Mouse (Mus musculus) hindbrain, embryonic 13.5 days (tissue): Measurements from ENCODE around the gene Slc38a6. TPM values are rescaled to one million over a fixed set of nuclear protein-coding genes. Genes with fewer than 3 reads are reported as not detected.

ENCODE experiments used
- ATAC-seq: fragments of 200-750 bp; cut with Nextera tagmentation; 2 replicates; pipeline ENCODE4 v1.8.0; 2017; ENCODE audit warnings: moderate TSS enrichment; ENCODE audit not compliant: low FRiP score
- H3K27ac ChIP-seq: fragments of 300-500 bp; sonication (generic); 2 replicates; pipeline ENCODE4 v1.5.1; 2015; ENCODE audit warnings: inconsistent platforms, mild to moderate bottlenecking, moderate library complexity
- H3K27me3 ChIP-seq: fragments of 300-500 bp; sonication (generic); 2 replicates; pipeline ENCODE4 v1.6.1; 2015; ENCODE audit warnings: mild to moderate bottlenecking, inconsistent platforms
- H3K36me3 ChIP-seq: fragments of 300-500 bp; sonication (generic); 2 replicates; pipeline ENCODE4 v1.6.1; 2015; ENCODE audit warnings: mild to moderate bottlenecking, inconsistent platforms
- H3K4me1 ChIP-seq: fragments of 300-500 bp; sonication (generic); replicated peaks from 2 replicates; pipeline ENCODE4 v1.6.1; 2015; ENCODE audit warnings: inconsistent platforms
- H3K4me2 ChIP-seq: fragments of 300-500 bp; sonication (generic); 2 replicates; pipeline ENCODE4 v1.6.1; 2015; ENCODE audit warnings: inconsistent platforms, mild to moderate bottlenecking, moderate library complexity
- H3K4me3 ChIP-seq: fragments of 300-500 bp; sonication (generic); 2 replicates; pipeline ENCODE4 v1.5.1; 2015; ENCODE audit warnings: mild to moderate bottlenecking, inconsistent platforms
- H3K9ac ChIP-seq: fragments of 300-500 bp; sonication (generic); 2 replicates; pipeline ENCODE4 v1.6.1; 2015; ENCODE audit warnings: mild to moderate bottlenecking, inconsistent platforms
- H3K9me3 ChIP-seq: fragments of 300-500 bp; sonication (generic); 2 replicates; pipeline ENCODE4 v1.6.1; 2016; ENCODE audit warnings: inconsistent platforms
- WGBS: fragments of 180-500 bp; shearing (Covaris S2); methylation state at CpG from one replicate; pipeline ENCODE4 v1.1.7; 2015; 5-methylcytosine and 5-hydroxymethylcytosine counted together
- polyA plus RNA-seq: library from polyadenylated mRNA; unstranded; fragments of >200 nt; fragmentation: Nextera tagmentation; extraction: Ambion mirVana; gene quantifications from 2 replicates; pipeline ENCODE4 v1.2.1, GENCODE M21; 2015

The Slc38a6 gene
- polyA plus RNA-seq, 1 experiment from 2014 or later, result 14.3 TPM

DNA sequence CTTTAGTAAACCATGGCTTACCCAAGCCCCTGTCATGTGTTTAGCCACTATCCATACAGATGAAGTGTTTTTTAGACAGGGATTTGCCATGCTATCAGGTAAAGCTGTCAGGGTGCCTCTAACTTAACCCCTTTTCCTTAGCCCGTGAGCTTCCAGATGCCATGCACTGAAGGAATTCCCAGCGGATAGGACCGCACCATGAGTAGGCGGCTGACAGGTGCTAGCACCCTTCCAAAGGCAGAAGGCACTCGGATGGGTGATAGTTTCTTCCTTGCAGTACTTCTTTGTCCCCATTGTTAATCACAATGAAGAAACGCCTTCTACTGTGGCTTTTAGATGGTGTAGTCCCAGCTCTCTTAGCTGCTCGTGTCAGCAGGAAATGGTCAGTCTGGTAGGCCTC lies 60.6 kb downstream of the Slc38a6 start:
- Histone ChIP-seq H3K36me3 (peaks cover 30% of the 10 kb centered on the region), H3K4me2 (no peak overlapping the region), H3K27me3 (no peaks in the 10 kb centered on the region), H3K4me3 (no peak overlapping the region), H3K9ac (no peak overlapping the region), H3K4me1 (no peaks in the 10 kb centered on the region), H3K27ac (no peak overlapping the region), H3K9me3 (no peaks in the 10 kb centered on the region)
- 85% methylated on average over 7 of the region's 7 CpGs for WGBS
- no peak for ATAC-seq

DNA sequence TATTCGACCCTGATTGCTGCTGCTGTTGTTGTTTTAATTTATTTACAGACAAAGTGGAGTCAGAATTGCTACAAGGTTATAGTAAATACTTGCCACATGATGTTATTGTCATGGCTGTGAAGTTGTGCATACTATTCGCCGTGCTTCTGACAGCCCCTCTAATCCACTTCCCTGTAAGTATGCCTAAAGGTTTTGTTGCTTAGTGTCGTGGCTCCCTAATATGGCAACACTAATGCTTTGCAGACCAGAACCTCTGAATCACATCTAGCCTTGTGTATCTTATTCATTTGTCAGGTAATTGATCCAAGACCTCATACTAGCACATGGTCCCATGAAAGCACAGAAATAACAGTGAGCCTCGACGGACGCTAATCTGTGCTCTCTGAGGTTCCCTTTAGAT lies 63.9 kb downstream of the Slc38a6 start:
- Histone ChIP-seq H3K27me3 (no peaks in the 10 kb centered on the region), H3K4me3 (no peak overlapping the region), H3K36me3 (peaks cover 16% of the 10 kb centered on the region), H3K4me1 (peaks cover 12% of the 10 kb centered on the region), H3K4me2 (no peak overlapping the region), H3K9me3 (no peaks in the 10 kb centered on the region), H3K27ac (no peak overlapping the region), H3K9ac (no peak overlapping the region)
- WGBS, result 72% methylated on average over 7 of the region's 7 CpGs
- no peak for ATAC-seq

DNA sequence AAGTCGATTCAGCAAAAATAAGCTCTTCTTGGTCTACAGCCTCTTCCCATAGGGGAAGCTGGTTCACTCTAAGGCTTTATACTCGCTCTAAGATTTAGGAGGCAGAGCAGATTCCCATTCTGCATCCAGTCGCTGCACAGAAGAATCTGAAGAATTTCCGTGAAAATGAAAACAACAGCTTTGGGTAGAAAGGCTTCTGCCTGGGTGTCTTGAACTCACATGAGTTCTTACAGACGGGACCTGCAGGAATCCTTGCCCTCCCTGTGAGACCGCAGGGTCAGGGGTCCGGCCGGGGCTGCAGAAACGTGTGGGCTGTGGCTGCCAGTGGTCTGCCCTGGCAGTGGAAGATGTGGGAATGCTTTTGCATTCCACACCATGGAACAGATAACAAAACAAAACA lies 64.4 kb downstream of the Slc38a6 start:
- no peak overlapping the region for H3K27ac ChIP-seq
- no peak for ATAC-seq
- WGBS, result 34% methylated on average over 9 of the region's 9 CpGs
- peaks cover 12% of the 10 kb centered on the region for H3K36me3 ChIP-seq
- H3K4me1 ChIP-seq, result peaks cover 13% of the 10 kb centered on the region
- no peaks in the 10 kb centered on the region for H3K27me3 ChIP-seq
- no peak overlapping the region for H3K4me3 ChIP-seq
- no peak overlapping the region for H3K4me2 ChIP-seq
- no peak overlapping the region for H3K9ac ChIP-seq
- no peaks in the 10 kb centered on the region for H3K9me3 ChIP-seq

DNA sequence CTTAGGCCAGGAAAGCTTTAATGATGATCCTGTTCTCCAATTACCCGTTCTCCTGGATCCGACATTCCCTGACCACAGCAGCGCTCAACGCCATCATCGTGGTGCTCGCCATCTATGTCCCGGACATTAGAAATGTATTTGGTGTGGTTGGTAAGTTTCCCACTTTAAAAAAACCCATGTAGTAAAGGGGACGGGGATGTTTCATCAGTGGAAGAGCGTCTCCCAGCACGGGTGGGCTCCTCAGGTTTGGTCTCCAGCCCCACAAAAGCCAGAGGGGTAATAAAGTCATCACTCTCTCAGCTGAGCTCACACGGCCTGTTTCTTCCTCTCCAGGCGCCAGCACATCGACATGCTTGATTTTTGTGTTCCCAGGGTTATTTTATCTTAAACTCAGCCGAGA lies 65.2 kb downstream of the Slc38a6 start:
- H3K4me1 ChIP-seq, result peaks cover 13% of the 10 kb centered on the region
- H3K9me3 ChIP-seq, result no peaks in the 10 kb centered on the region
- no peak overlapping the region for H3K27ac ChIP-seq
- H3K36me3 ChIP-seq, result peaks cover 10% of the 10 kb centered on the region
- H3K9ac ChIP-seq, result no peak overlapping the region
- H3K4me3 ChIP-seq, result no peak overlapping the region
- H3K27me3 ChIP-seq, result no peaks in the 10 kb centered on the region
- WGBS, result 73% methylated on average over 14 of the region's 14 CpGs
- H3K4me2 ChIP-seq, result no peak overlapping the region
- no peak for ATAC-seq

DNA sequence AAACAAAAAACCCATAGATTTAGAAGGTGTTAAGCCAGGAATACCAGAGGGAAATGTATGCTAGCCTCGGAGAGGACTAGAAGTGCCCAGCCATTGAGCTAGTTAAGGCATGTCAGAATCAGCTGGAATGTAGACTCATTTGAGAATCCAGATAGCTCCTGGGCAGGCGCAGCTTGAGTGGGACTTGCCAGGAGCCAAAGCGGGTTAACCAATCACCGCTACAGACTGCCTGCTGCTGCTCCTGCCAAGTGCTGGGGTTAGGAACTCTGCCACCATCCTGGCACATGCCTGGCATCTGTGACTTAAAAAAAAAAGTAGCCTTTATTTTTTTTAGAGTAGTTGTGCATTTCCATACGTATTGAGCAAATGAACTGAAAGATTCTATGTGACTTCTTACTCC lies 66.8 kb downstream of the Slc38a6 start:
- H3K9ac ChIP-seq, result no peak overlapping the region
- ATAC-seq, result no peak
- H3K27ac ChIP-seq, result no peak overlapping the region
- H3K4me3 ChIP-seq, result no peak overlapping the region
- no peaks in the 10 kb centered on the region for H3K27me3 ChIP-seq
- H3K4me1 ChIP-seq, result peaks cover 13% of the 10 kb centered on the region
- H3K4me2 ChIP-seq, result no peak overlapping the region
- no peaks in the 10 kb centered on the region for H3K9me3 ChIP-seq
- WGBS, result 78% methylated on average over 5 of the region's 5 CpGs
- H3K36me3 ChIP-seq, result peaks cover 8% of the 10 kb centered on the region

DNA sequence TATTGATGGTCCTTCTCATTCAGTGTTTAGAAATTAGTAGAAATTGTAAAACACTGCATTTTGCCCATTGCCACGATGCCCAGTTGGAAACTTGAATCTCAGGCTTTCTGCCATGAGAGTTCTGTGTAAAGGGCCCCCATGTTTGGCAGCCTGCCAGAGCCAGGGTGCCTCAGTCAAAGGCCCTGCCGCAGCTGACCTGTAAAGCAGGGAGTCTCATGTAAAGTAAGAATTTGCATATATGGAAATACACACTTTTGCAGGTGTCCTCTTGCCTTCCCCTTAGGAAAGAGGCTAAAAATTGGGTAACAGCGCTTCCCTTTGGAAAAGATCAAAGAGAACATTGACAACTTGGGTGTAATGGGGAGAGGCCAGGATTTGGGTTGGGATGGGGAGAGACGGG lies 67.9 kb downstream of the Slc38a6 start:
- Histone ChIP-seq H3K4me1 (peaks cover 13% of the 10 kb centered on the region), H3K9me3 (no peaks in the 10 kb centered on the region), H3K27ac (no peak overlapping the region), H3K36me3 (peaks cover 6% of the 10 kb centered on the region), H3K27me3 (no peaks in the 10 kb centered on the region), H3K4me3 (no peak overlapping the region), H3K9ac (no peak overlapping the region), H3K4me2 (no peak overlapping the region)
- ATAC-seq, result no peak
- 55% methylated on average over 4 of the region's 4 CpGs for WGBS

DNA sequence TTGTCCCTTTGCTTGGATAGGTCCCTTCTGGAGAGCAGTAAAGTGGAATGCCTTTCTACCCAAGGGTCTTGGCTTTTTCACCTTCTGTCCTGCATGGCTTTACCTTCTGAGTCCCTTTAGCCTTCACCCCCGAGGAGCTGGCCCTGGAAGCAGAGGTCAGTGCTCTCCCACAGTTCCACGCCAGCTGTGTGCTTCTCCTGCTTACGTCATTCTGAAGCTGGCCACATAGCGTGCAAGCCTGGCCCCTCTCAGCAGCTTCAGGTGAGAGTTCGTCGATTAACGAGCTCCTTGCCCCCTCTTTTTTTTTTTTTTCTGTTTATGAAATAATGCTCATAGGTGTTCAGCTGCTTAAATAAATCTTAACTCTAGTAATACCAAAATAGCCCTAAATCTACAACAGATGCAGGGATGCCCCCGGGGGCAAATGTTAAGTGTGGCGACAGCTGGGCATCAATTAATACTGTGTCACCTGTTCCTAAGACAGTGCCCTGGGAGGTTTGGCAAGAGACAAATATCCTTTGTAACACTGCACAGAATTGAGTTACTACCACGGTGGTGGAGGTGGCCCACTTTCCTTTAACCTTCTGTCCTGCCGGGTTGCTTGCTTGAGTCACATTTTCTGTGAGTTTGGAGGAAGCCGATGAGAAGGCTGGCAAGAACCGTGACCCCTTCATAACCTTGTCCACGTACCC lies 68.7 kb downstream of the Slc38a6 start:
- H3K36me3 ChIP-seq, result peaks cover 6% of the 10 kb centered on the region
- H3K27me3 ChIP-seq, result no peaks in the 10 kb centered on the region
- WGBS, result 66% methylated on average over 14 of the region's 14 CpGs
- peaks cover 13% of the 10 kb centered on the region for H3K4me1 ChIP-seq
- no peak for ATAC-seq
- no peak overlapping the region for H3K9ac ChIP-seq
- H3K27ac ChIP-seq, result no peak overlapping the region
- no peak overlapping the region for H3K4me2 ChIP-seq
- H3K4me3 ChIP-seq, result no peak overlapping the region
- H3K9me3 ChIP-seq, result no peaks in the 10 kb centered on the region

DNA sequence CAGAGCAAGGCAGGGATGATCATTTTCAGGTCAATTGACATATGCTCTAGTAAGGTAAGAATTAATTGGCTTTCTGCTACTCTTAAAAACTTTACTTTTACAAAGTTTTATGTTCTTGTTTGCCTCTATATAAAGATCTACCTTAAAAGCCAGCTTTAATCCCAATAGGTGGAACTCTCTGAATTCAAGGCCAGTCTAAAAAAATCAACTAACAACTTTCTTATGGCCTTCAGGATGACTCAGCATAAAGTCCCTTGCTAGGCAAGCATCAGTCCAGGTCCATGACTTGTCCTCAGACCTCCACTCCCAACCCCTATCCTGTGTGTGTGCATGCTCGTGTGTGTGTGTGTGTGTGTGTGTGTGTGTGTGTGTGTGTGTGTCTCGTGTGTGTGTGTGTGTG lies 70.1 kb downstream of the Slc38a6 start:
- ATAC-seq, result no peak

DNA sequence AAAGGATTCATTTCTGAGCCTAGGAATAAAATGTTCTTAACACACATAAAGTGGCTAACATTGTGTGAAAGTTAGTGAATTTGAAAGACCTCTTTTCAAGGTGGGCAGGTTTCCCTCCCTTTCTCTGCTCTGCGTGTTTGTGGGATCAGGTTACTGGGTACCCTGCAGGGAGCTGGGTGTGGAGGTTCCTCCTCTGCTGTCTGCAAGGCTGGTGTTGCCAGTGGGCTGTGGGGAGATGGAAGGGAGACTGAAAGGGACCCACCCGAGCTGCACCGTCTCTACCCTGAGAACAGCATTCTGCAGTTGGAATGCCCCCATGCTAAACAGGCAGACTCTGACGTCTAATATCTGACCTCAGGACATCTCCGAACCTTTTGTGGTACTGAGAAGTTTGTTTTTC lies 70.7 kb downstream of the Slc38a6 start:
- H3K36me3 ChIP-seq, result peaks cover 10% of the 10 kb centered on the region; the same call in 1 of the 2 replicates
- no peaks in the 10 kb centered on the region for H3K9me3 ChIP-seq
- WGBS, result 69% methylated on average over 5 of the region's 5 CpGs
- peaks cover 20% of the 10 kb centered on the region for H3K4me1 ChIP-seq
- H3K27me3 ChIP-seq, result no peaks in the 10 kb centered on the region
- H3K4me3 ChIP-seq, result no peak overlapping the region
- H3K4me2 ChIP-seq, result no peak overlapping the region
- H3K9ac ChIP-seq, result no peak overlapping the region
- no peak overlapping the region for H3K27ac ChIP-seq
- no peak for ATAC-seq

More for the DNA sequence above, 70.1 kb downstream of the Slc38a6 start:
- H3K4me1 ChIP-seq, result peaks cover 20% of the 10 kb centered on the region
- no peak overlapping the region for H3K9ac ChIP-seq
- H3K27ac ChIP-seq, result no peak overlapping the region
- 82% methylated on average over 2 of the region's 2 CpGs for WGBS
- no peak overlapping the region for H3K4me3 ChIP-seq
- H3K4me2 ChIP-seq, result no peak overlapping the region
- no peaks in the 10 kb centered on the region for H3K27me3 ChIP-seq
- peaks cover 6% of the 10 kb centered on the region; the same call in 1 of the 2 replicates for H3K36me3 ChIP-seq
- H3K9me3 ChIP-seq, result no peaks in the 10 kb centered on the region

DNA sequence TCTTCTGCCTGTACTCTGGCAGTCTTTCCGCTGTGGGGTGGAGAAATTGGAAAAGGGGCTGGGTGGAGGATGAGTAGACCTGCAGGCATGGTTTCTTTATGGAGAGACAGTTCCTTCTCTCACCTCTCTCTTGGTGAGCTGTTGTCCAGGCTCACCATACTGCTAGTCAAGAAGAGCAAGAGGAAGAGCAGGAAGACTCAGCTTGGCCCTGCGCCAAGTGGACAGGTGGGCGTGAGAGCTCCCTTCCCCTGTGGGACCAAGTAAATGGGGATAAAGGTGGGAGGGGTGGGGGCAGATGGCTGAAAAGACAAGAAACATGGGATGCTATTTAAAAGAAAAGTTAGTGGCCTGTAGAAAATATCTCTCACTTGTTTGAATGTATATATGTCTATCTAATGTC lies 71.2 kb downstream of the Slc38a6 start:
- 91% methylated on average over 3 of the region's 3 CpGs for WGBS
- Histone ChIP-seq H3K36me3 (peaks cover 11% of the 10 kb centered on the region; the same call in 1 of the 2 replicates), H3K27ac (no peak overlapping the region), H3K4me2 (no peak overlapping the region), H3K27me3 (no peaks in the 10 kb centered on the region), H3K4me1 (peaks cover 20% of the 10 kb centered on the region), H3K9me3 (no peaks in the 10 kb centered on the region), H3K4me3 (no peak overlapping the region), H3K9ac (no peak overlapping the region)
- no peak for ATAC-seq

DNA sequence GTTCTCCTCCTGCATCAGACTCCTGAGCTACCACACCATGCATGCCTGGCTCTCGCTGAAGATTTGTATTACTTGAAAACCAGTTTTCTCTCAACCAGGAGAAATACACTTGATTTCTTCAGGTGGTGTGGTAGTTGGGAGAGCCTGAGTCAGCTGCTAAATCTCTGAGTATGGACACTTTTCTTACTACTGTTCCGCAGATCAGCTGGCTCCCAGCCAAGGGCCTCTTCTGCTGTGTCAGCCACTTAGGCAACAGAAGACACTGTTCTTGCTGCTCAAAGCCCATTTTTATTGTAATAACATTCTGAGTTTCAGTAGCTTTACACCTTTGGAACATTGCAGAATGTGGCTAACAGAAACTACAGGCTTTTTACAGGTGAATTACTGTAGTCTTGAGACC lies 72.1 kb downstream of the Slc38a6 start:
- no peak overlapping the region for H3K4me3 ChIP-seq
- peaks cover 11% of the 10 kb centered on the region; the same call in 1 of the 2 replicates for H3K36me3 ChIP-seq
- no peak overlapping the region for H3K4me2 ChIP-seq
- WGBS, result 78% methylated on average over 2 of the region's 2 CpGs
- no peak overlapping the region for H3K27ac ChIP-seq
- H3K27me3 ChIP-seq, result no peaks in the 10 kb centered on the region
- peaks cover 20% of the 10 kb centered on the region for H3K4me1 ChIP-seq
- no peaks in the 10 kb centered on the region for H3K9me3 ChIP-seq
- H3K9ac ChIP-seq, result no peak overlapping the region
- no peak for ATAC-seq

DNA sequence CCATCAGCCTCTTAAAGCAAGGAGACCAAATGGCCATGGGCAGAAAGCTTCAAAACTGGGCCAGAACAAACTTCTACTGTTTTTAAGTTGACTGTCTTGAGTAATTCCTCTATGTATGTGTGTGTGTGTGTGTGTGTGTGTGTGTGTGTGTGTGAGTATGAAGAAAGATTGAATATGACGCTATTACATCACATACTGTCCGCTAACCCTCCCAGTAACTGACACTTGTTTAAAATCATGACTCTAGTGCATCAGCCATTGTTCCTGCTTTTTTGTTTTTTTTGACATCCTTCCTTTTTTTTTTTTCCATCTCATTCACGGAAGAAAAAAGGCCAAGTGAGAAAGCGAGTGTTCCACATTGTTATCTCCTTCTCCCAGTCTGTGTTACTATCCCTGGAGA lies 72.9 kb downstream of the Slc38a6 start:
- Histone ChIP-seq H3K27me3 (no peaks in the 10 kb centered on the region), H3K27ac (no peak overlapping the region), H3K4me3 (no peak overlapping the region), H3K4me1 (peaks cover 16% of the 10 kb centered on the region), H3K9me3 (no peaks in the 10 kb centered on the region), H3K9ac (no peak overlapping the region), H3K36me3 (peaks cover 11% of the 10 kb centered on the region; the same call in 1 of the 2 replicates), H3K4me2 (no peak overlapping the region)
- ATAC-seq, result no peak
- WGBS, result 71% methylated on average over 4 of the region's 4 CpGs

DNA sequence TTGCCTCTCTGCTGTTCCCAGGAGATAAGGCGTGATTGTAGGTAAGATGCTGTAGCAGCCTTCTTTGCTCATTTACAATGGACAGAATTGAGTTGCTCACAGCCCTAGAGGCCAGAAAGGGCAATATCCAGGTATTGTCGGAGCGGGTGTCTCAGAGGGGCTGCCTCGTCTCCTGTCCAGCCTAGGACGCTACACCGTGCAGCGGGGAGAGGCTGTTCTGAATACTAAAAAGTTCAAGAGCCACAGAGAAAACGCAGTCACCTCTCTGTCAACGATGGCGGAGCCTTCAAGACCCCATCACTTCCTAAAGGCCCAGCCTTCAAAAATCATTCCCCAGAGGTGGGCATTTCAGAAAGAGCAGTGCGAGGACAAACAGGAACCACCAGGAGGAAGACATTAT lies 74.6 kb downstream of the Slc38a6 start:
- WGBS, result 70% methylated on average over 11 of the region's 11 CpGs
- H3K27ac ChIP-seq, result no peak overlapping the region
- H3K4me2 ChIP-seq, result no peak overlapping the region
- H3K4me1 ChIP-seq, result peaks cover 7% of the 10 kb centered on the region; the same call in 1 of the 2 replicates
- H3K9ac ChIP-seq, result no peak overlapping the region
- peaks cover 11% of the 10 kb centered on the region; the same call in 1 of the 2 replicates for H3K36me3 ChIP-seq
- ATAC-seq, result no peak
- no peaks in the 10 kb centered on the region for H3K9me3 ChIP-seq
- H3K4me3 ChIP-seq, result no peak overlapping the region
- no peaks in the 10 kb centered on the region for H3K27me3 ChIP-seq
